Mouse (Mus musculus): ENCODE data around the gene Lmbr1l.

GRCm38 (mm10) chr15:98930017-98930734, 12.1 kb upstream of the Lmbr1l start:
- no peak for TF ChIP-seq CTCF (IDR thresholded peaks at IDR 0.05; ENCODE audit: control insufficient read depth, insufficient read depth, insufficient replicate concordance, low read depth, low read length)
- no peak for TF ChIP-seq POLR2A (IDR thresholded peaks at IDR 0.05; ENCODE audit: control insufficient read depth, low read depth, low read length)

All from testis, adult 2 months (tissue).